Mouse (Mus musculus) midbrain, embryonic 10.5 days (tissue): ENCODE measurements around the gene Ang4. TPM values are rescaled to one million over a fixed set of nuclear protein-coding genes. Genes with fewer than 3 reads are reported as not detected.
A peak's percentile ranks its signal among the peaks of the same experiment; 100 is the strongest.
"Not testable (repeated sequence)": the region's sequence is repeated elsewhere in the genome, so short reads cannot be mapped to it uniquely, and the experiment has no call there.

Experiments used
- DNase-seq: peaks from one replicate; pipeline ENCODE4 v3.0.0-alpha.2; 2017; ENCODE audit warnings: low spot score
- H3K27ac ChIP-seq: fragments of 300-500 bp; sonication (generic); replicated peaks from 2 replicates; pipeline ENCODE4 v1.5.1; 2016; ENCODE audit warnings: mild to moderate bottlenecking
- H3K27me3 ChIP-seq: fragments of 300-500 bp; sonication (generic); 2 replicates; pipeline ENCODE4 v1.6.1; 2016; ENCODE audit warnings: low read depth, mild to moderate bottlenecking; ENCODE audit not compliant: poor library complexity, severe bottlenecking
- H3K36me3 ChIP-seq: fragments of 300-500 bp; sonication (generic); 2 replicates; pipeline ENCODE4 v1.6.1; 2016; ENCODE audit warnings: mild to moderate bottlenecking, moderate library complexity
- H3K4me1 ChIP-seq: fragments of 300-500 bp; sonication (generic); 2 replicates; pipeline ENCODE4 v1.6.1; 2016
- H3K4me3 ChIP-seq: fragments of 300-500 bp; sonication (generic); 2 replicates; pipeline ENCODE4 v1.5.1; 2016; ENCODE audit warnings: mild to moderate bottlenecking, moderate library complexity
- H3K9me3 ChIP-seq: fragments of 300-500 bp; sonication (generic); replicated peaks from 2 replicates; pipeline ENCODE4 v1.6.1; 2016; ENCODE audit warnings: mild to moderate bottlenecking
- WGBS: fragments of 180-500 bp; shearing (Covaris S2); methylation state at CpG from one replicate; pipeline ENCODE4 v1.1.7; 2016; 5-methylcytosine and 5-hydroxymethylcytosine counted together
- polyA plus RNA-seq: library from polyadenylated mRNA; unstranded; fragments of >200 nt; fragmentation: Nextera tagmentation; extraction: Ambion mirVana; gene quantifications from 2 replicates; pipeline ENCODE4 v1.2.1, GENCODE M21; 2016

Ang4 gene
- not detected in 2 replicates for polyA plus RNA-seq

DNA sequence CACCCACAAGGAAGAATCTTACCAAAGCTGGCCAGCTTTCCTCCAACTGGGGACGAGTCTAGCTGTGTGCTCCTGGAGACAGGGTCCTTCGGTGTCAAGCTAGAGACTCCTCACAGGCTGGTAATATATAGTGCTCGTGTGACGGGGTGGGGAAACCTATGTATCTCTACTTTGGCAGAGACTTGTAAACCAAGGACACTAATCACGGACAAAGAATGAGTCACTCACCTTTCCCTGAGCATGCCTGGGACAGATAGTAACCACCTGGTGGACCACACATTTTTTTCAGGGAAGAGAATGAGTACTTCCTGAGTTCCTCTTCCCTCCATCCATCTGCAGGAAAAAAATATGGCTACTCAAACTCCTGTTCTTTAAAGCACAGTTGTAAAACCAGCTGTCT, at the start of gene Ang4:
Gene Ang4 (minus strand): TSS at position 101 of the 400 bp plus-strand sequence.
- H3K27ac ChIP-seq = no peak within 1 kb of the TSS
- no peaks in the 10 kb centered on the region for H3K9me3 ChIP-seq
- H3K27me3 ChIP-seq = no peaks in the 10 kb centered on the region
- WGBS = 81% methylated on average over 5 of the region's 5 CpGs
- no peak for DNase-seq
- H3K36me3 ChIP-seq = no peaks in the 10 kb centered on the region
- H3K4me1 ChIP-seq = no peaks in the 10 kb centered on the region
- no peak within 1 kb of the TSS for H3K4me3 ChIP-seq

DNA sequence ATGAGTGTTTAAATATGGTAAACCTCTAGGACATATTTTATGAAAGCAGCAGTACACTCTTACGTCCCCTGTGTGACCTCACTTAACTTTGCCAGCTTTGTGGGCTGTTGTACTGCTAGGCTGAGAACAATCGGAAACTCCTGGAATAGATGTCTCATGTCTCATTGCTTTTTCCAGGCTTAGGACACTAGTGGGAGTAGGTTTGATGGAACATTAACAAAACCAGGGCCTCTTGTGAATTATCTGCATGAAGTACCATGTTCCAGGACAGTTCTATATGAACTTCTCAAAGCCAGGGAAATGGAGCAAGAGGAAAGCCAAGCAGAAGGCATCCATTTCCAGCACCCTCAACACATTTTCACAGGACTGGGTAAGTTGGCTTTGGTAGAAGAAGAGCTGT, 26.4 kb upstream of the Ang4 start, which contains the start of gene AY358078:
Gene AY358078 (plus strand): TSS at position 301 of the 400 bp plus-strand sequence.
- Histone ChIP-seq H3K27ac (no peak within 1 kb of the TSS), H3K4me1 (no peaks in the 10 kb centered on the region), H3K27me3 (no peaks in the 10 kb centered on the region), H3K4me3 (no peak within 1 kb of the TSS), H3K36me3 (no peaks in the 10 kb centered on the region), H3K9me3 (no peaks in the 10 kb centered on the region)
- 87% methylated on average over 2 of the region's 2 CpGs for WGBS
- DNase-seq = no peak

DNA sequence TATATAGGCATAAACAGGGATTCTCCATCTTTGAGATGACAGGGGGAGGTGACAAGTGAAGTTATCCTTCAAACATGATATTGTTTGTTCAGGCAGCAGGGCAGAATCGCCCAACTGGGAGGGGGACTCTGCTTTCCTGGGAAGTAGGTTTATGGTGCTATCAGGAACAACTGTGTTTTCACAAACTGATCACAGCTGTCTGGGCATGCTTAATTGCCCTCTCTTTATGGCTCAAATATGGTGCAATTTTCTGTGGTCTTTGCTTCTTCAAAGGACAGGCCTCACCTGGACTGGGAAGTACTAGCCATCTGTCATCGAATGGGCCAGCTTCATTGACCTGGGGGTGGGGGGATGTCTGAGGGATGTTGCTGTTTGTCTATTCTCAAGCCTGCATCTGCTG, 20.7 kb upstream of the Ang4 start:
- Histone ChIP-seq H3K27ac (no peak overlapping the region), H3K4me3 (no peak overlapping the region), H3K4me1 (no peaks in the 10 kb centered on the region), H3K9me3 (no peaks in the 10 kb centered on the region), H3K27me3 (no peaks in the 10 kb centered on the region), H3K36me3 (no peaks in the 10 kb centered on the region)
- no peak for DNase-seq
- 84% methylated on average over 2 of the region's 2 CpGs for WGBS

DNA sequence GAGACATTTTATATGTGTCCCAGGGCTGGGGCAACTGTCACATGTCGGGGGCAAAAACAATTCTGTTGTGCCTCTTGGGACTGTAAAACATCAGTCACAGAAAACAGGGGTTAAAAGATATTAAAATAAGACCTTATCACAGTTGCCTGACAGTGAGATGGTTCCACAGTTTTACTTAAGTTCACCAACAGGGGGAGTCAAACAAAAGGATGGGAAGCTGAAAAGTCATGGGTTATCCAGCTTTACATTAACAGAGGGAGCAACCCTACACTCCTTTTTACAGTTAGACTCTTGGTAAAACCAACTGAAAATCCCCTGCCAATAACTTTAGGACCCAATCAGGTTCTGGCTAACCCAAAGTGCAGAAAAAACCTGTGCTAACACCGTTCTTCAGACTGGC, 15.8 kb upstream of the Ang4 start:
- no peak for DNase-seq
- no peak overlapping the region for H3K4me3 ChIP-seq
- no peaks in the 10 kb centered on the region for H3K9me3 ChIP-seq
- H3K27me3 ChIP-seq = no peaks in the 10 kb centered on the region
- no peak overlapping the region for H3K27ac ChIP-seq
- WGBS = 74% methylated on average over 2 of the region's 2 CpGs
- no peaks in the 10 kb centered on the region for H3K36me3 ChIP-seq
- H3K4me1 ChIP-seq = peaks cover 4% of the 10 kb centered on the region; the same call in 1 of the 2 replicates

DNA sequence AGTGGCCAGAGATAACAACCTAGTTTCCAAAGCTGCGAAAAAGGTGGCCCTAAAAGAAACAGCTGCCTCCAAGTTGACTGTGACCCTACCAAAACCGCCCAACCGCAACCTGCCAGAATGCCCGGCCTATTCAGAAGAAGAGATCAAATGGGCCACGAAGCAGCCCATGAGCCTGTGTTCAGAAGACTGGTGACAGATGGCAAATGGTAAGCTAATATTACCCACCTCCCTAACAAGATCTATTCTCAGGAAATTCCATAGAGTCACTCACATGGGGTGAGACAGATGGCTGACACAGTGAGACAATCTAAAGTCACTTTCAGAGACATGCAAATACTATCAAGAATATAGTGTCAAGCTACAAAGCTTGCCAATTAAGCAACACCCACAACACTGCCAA, 13.7 kb upstream of the Ang4 start:
- H3K4me1 ChIP-seq = peaks cover 4% of the 10 kb centered on the region; the same call in 1 of the 2 replicates
- 79% methylated on average over 5 of the region's 5 CpGs for WGBS
- no peaks in the 10 kb centered on the region for H3K9me3 ChIP-seq
- H3K4me3 ChIP-seq = no peak overlapping the region
- no peaks in the 10 kb centered on the region for H3K27me3 ChIP-seq
- H3K27ac ChIP-seq = no peak overlapping the region
- H3K36me3 ChIP-seq = no peaks in the 10 kb centered on the region
- no peak for DNase-seq

DNA sequence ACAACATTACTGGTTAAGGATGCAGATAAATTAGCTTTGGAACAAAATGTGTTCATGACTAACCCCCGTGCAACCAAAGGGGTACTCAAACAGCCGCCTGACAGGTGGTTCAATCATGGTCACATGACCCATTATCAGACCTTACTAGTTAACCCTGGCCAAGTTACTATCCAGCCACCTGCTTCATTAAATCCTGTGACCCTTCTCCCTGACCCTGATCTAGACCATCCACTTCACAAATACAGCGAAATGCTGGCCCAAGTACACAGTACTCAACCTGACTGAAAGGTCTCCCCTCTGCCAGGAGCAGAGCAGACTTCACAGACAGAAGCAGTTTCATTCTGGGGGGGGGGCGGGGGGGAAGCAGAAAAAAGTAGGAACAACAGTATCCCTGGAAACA, 12.9 kb upstream of the Ang4 start:
- H3K9me3 ChIP-seq = no peaks in the 10 kb centered on the region
- 66% methylated on average over 4 of the region's 4 CpGs for WGBS
- H3K36me3 ChIP-seq = no peaks in the 10 kb centered on the region
- no peak for DNase-seq
- H3K27me3 ChIP-seq = no peaks in the 10 kb centered on the region
- H3K4me1 ChIP-seq = peaks cover 4% of the 10 kb centered on the region; the same call in 1 of the 2 replicates
- no peak overlapping the region for H3K4me3 ChIP-seq
- H3K27ac ChIP-seq = no peak overlapping the region

DNA sequence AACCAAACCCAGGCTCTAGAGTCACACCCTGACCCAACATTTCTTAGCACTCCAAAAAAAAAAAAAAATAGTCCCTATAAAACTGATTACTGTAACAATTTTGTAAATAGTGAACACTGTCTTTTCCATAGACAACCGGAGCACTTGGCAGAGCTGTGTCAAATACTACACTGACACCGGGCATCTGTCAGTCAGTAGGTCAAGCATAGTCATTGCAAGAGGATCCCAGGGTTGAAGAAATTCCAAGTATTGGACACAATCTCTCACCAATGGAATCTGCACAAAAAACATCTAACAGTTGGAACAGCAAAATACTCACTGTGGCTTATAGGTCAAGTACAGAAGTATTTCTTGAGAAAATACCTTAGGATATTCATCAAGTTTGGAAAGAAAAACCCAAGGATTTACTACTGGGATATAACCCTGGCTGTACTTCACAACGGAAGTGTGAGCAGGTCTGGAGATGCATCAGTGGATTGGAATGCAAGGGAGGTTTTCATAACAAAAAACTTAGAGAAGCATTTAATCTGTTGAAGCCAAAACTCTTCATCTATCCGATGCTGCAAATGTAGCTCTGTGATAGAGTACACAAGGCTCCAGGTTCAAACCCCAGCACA, 5.6 kb upstream of the Ang4 start:
- Histone ChIP-seq H3K9me3 (no peaks in the 10 kb centered on the region), H3K27ac (no peak overlapping the region), H3K36me3 (no peaks in the 10 kb centered on the region), H3K4me3 (no peak overlapping the region), H3K27me3 (no peaks in the 10 kb centered on the region), H3K4me1 (no peaks in the 10 kb centered on the region)
- DNase-seq = no peak
- 83% methylated on average over 4 of the region's 4 CpGs for WGBS

DNA sequence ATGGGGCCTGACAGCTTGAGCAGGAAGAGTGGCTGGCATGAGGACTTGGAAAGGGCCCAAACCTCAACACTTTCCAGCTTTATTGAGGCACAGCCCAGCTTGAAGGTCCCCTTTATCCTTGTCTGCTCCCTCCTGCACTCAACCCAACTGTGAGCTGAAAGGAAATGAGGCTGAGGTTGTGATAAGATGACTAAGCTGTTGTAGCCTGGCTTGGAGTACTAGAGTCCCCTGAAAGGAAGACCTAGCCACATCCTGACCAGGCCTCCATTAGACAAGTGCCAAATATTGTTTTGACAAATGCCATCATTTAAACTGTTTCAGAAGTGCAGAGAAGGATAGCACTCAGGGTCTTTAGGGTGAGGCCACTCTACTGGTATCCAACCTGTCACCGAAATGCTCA, 4.4 kb upstream of the Ang4 start:
- H3K9me3 ChIP-seq = no peaks in the 10 kb centered on the region
- WGBS = 92% methylated on average over 1 of the region's 1 CpGs

DNA sequence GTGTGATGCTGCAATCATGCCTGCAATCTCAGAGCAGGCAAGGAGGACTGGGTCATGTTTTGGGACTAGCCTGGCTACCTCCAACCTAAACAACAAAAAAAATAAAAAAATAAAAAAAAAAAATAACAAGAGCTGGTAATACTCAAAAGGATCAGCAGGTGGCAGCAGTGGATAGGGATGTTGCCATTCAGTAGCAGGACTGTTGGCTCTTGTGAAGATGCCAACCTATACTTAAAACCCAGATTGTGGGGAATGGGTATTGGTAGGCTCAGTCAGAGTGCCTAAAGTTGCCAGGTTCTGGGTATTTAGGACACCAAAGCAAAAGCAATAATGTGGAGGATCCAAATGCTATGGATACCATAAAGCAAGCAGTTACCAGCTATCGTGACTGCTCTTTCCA, 2.0 kb downstream of the Ang4 start:
- not testable (repeated sequence) for H3K4me1 ChIP-seq, H3K27ac ChIP-seq, DNase-seq, H3K9me3 ChIP-seq, H3K27me3 ChIP-seq, H3K36me3 ChIP-seq, H3K4me3 ChIP-seq
- 86% methylated on average over 1 of the region's 1 CpGs for WGBS

More for the DNA sequence above, 4.4 kb upstream of the Ang4 start:
- Histone ChIP-seq H3K4me1 (no peaks in the 10 kb centered on the region), H3K27ac (no peak overlapping the region), H3K36me3 (no peaks in the 10 kb centered on the region), H3K27me3 (no peaks in the 10 kb centered on the region), H3K4me3 (no peak overlapping the region)
- no peak for DNase-seq

DNA sequence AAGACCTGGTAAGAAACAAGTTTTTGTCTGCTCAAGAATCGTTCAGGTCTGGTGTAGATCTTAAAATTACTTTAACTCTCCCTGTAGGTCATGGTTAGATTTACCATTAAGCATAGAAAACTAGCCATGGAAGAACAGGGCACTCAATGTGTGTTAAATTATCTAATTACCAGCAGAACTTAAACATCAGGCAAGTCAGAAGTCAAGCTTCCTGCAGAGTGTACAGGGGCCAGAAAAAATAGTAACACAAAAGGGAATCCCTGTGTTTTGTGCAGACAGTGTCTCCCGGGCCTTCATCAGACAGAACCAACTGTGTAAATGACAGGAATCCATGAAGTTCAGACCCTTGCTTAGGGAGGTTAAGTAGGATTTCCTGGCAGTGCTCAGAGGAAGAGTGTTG, 17.4 kb downstream of the Ang4 start:
- no peak for DNase-seq
- no peaks in the 10 kb centered on the region for H3K4me1 ChIP-seq
- H3K4me3 ChIP-seq = no peak overlapping the region
- no peaks in the 10 kb centered on the region for H3K27me3 ChIP-seq
- no peak overlapping the region for H3K27ac ChIP-seq
- H3K9me3 ChIP-seq = no peaks in the 10 kb centered on the region
- 76% methylated on average over 2 of the region's 2 CpGs for WGBS
- no peaks in the 10 kb centered on the region for H3K36me3 ChIP-seq

DNA sequence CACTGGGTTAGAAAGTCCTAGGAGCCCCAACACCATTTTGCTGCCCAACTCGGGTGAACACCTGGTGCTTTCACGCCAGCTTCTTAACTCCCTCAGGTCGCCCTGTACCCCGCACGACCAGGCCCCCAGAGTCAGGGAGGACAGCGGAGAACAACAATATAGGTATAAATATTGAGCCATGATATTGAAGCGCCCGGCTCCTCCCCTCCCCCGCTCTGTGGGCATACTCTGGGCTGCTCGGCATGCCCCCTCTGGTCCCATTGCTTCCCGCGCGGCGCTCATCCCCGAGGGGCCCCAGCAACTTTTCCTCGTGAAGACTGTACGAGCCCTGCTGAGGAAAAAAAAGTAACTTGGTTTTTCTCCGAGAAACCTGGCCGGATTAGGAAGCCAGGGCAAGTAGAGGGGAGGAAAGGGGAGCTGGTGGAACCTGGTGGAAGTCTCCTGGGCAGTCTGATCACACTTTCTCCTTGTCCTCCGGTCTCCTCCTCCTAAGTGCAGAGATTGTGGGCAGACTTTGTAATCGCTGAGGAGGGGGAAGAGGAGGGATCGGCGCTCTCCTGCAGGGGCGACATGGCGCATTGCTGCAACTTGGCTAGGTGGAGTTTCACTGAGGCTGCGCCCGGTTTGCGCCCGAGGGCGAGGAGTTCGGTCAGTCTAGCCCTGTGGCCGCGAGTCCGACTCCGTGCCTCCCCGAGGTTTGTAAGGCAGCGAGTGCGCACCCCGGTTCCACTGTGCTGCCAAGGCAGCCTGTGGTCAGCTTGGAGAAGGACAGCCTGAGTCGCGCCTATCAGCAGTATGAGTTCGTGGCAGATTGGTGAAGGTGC, 32.8 kb downstream of the Ang4 start:
- H3K9me3 ChIP-seq = no peaks in the 10 kb centered on the region
- no peaks in the 10 kb centered on the region for H3K36me3 ChIP-seq
- peaks cover 32% of the 10 kb centered on the region for H3K4me1 ChIP-seq
- peaks cover 59% of the 10 kb centered on the region for H3K27me3 ChIP-seq
- DNase-seq = peak; percentile 46
- 1% methylated on average over 42 of the region's 42 CpGs for WGBS
- no peak overlapping the region for H3K27ac ChIP-seq
- peak overlapping the region; percentile 52 for H3K4me3 ChIP-seq

DNA sequence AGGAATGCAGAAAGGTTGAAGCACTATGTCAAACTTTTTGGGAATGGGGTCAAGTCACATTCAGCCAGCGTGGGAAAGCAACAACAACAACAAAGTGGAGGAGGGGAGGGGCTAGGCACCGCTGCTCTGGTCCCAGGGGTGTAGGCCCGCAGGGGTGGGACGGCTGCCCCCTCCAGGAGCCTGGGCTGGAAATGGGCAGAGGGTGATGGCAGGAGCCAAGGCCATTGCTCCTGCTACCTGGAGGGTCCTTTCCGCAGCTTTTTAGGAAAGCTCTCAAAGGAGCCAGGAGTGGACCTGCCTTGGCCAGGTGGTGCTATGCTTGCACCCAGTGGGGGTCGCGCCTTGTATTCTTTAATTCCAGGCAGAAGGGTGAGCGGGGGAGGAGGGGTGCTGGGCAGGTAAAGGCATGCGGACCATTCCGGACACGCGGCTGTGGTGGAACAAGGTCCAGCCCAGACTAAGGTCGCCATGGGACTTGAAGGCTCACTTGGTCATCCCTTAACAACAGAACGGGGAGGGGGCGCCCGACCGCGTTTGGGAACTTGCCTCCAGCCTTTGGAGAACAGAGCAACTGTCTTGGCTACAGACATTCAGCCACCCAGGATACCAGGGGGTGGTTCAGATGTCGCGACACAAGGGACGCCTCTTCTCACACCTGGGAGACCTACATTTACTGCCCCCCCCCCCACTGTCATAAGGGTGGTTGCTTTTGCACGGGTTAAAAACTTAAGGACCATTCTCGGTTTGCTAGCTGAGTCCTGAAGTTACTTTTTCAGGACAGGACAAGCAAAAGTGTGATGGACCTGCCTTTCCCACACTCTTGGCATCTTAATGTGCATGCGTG, 34.0 kb downstream of the Ang4 start:
- WGBS = 2% methylated on average over 24 of the region's 24 CpGs
- DNase-seq = peak; percentile 21
- Histone ChIP-seq H3K36me3 (no peaks in the 10 kb centered on the region), H3K27ac (no peak overlapping the region), H3K27me3 (peaks cover 59% of the 10 kb centered on the region), H3K4me1 (peaks cover 32% of the 10 kb centered on the region), H3K9me3 (no peaks in the 10 kb centered on the region), H3K4me3 (peak overlapping the region; percentile 52)
